Mouse (Mus musculus) layer of hippocampus, adult 11-12 months (tissue): ENCODE measurements around the gene Aff3.

Experiments used
- DNase-seq: peaks from one replicate; pipeline ENCODE4 v3.0.0; 2022; ENCODE audit warnings: low spot score

Aff3 gene

GRCm38 (mm10) chr1:38664777-38665176, at the start of gene Aff3:
TSS of gene Aff3 (minus strand) at chr1:38664955.
- DNase-seq = no peak

- no peak for DNase-seq
These were observed 35.9 kb upstream of the Aff3 start for GRCm38 (mm10) chr1:38700646-38701045.

- DNase-seq = no peak
These were observed 34.5 kb upstream of the Aff3 start for GRCm38 (mm10) chr1:38699244-38699643.

- DNase-seq = no peak
These were observed 31.3 kb upstream of the Aff3 start for GRCm38 (mm10) chr1:38695812-38696681.

- DNase-seq = no peak
These were observed 30.5 kb upstream of the Aff3 start for GRCm38 (mm10) chr1:38695089-38695811.

GRCm38 (mm10) chr1:38694142-38694541, 29.4 kb upstream of the Aff3 start:
- DNase-seq = no peak

- DNase-seq = no peak
These were observed 25.7 kb upstream of the Aff3 start for GRCm38 (mm10) chr1:38690471-38690870.

GRCm38 (mm10) chr1:38688216-38688615, 23.5 kb upstream of the Aff3 start:
- DNase-seq = no peak

GRCm38 (mm10) chr1:38685706-38686105, 21.0 kb upstream of the Aff3 start:
- DNase-seq = no peak

GRCm38 (mm10) chr1:38683158-38683721, 18.5 kb upstream of the Aff3 start:
- DNase-seq = no peak

- DNase-seq = no peak
These were observed 15.1 kb upstream of the Aff3 start for GRCm38 (mm10) chr1:38679890-38680289.

GRCm38 (mm10) chr1:38671756-38672155, 7.0 kb upstream of the Aff3 start:
- no peak for DNase-seq

- DNase-seq = no peak
These were observed 6.3 kb upstream of the Aff3 start for GRCm38 (mm10) chr1:38671019-38671418.

GRCm38 (mm10) chr1:38668327-38668726, 3.6 kb upstream of the Aff3 start:
- DNase-seq = no peak

- DNase-seq = no peak
These were observed 3.1 kb upstream of the Aff3 start for GRCm38 (mm10) chr1:38667892-38668291.

GRCm38 (mm10) chr1:38666766-38667118, 2.0 kb upstream of the Aff3 start:
- no peak for DNase-seq

- DNase-seq = no peak
These were observed 1.5 kb upstream of the Aff3 start for GRCm38 (mm10) chr1:38666111-38666765.

GRCm38 (mm10) chr1:38665611-38666010, 856 bp upstream of the Aff3 start:
- DNase-seq = no peak

GRCm38 (mm10) chr1:38664261-38664660, 494 bp downstream of the Aff3 start:
- DNase-seq = no peak

GRCm38 (mm10) chr1:38662616-38663193, 2.0 kb downstream of the Aff3 start:
- no peak for DNase-seq

GRCm38 (mm10) chr1:38658933-38659553, 5.7 kb downstream of the Aff3 start:
- DNase-seq = no peak

- no peak for DNase-seq
These were observed 6.4 kb downstream of the Aff3 start for GRCm38 (mm10) chr1:38658376-38658775.
